Mouse (Mus musculus) MEL (cell line): Measurements from ENCODE around the gene Dlg2.

Source experiments
- CTCF ChIP-seq, 3 experiments: IDR thresholded peaks in 2 of 3; conservative IDR thresholded peaks in 1 of 3; 2 replicates each; pipeline ENCODE4 v1.5.1; 2011 to 2012; ENCODE audit warnings: low read length in 3 of 3, low read depth in 2 of 3, mild to moderate bottlenecking in 2 of 3, improper control_type of control experiment in 1 of 3, inconsistent platforms in 1 of 3, mixed read lengths in 1 of 3, moderate library complexity in 1 of 3; ENCODE audit not compliant: control insufficient read depth in 1 of 3, insufficient read depth in 1 of 3, poor library complexity in 1 of 3, severe bottlenecking in 1 of 3
- E2F4 ChIP-seq: IDR thresholded peaks from 2 replicates; pipeline ENCODE4 v1.6.1; 2011; ENCODE audit warnings: low read depth, low read length, improper control_type of control experiment, borderline replicate concordance
- EP300 ChIP-seq, 2 experiments: IDR thresholded peaks; 2 replicates each; pipeline ENCODE4 v1.6.1; 2011; ENCODE audit warnings: improper control_type of control experiment in 2 of 2, low read length in 2 of 2, low read depth in 1 of 2, mild to moderate bottlenecking in 1 of 2
- MXI1 ChIP-seq: IDR thresholded peaks from 2 replicates; pipeline ENCODE4 v1.6.1; 2011; ENCODE audit warnings: mild to moderate bottlenecking, low read depth, low read length, improper control_type of control experiment
- POLR2A ChIP-seq, 2 experiments: IDR thresholded peaks; 2 replicates each; pipeline ENCODE4 v1.6.1; 2011 to 2012; ENCODE audit warnings: low read length in 2 of 2, mild to moderate bottlenecking in 2 of 2, control low read depth in 1 of 2, improper control_type of control experiment in 1 of 2, low read depth in 1 of 2, moderate library complexity in 1 of 2; ENCODE audit not compliant: control insufficient read depth in 1 of 2, insufficient read depth in 1 of 2, poor library complexity in 1 of 2
- RCOR1 ChIP-seq: IDR thresholded peaks from 2 replicates; pipeline ENCODE4 v1.6.1; 2012; ENCODE audit warnings: low read depth, mild to moderate bottlenecking, inconsistent platforms, low read length, improper control_type of control experiment
- USF1 ChIP-seq: IDR thresholded peaks from 2 replicates; pipeline ENCODE4 v1.6.1; 2014; ENCODE audit warnings: low read depth, mild to moderate bottlenecking, inconsistent platforms, low read length, improper control_type of control experiment, moderate library complexity

GRCm38 (mm10) chr7:92321786-92322185, 1845.3 kb downstream of the Dlg2 start:
- TF ChIP-seq CTCF (IDR thresholded peaks at IDR 0.05 in 2 of 3, conservative IDR thresholded peaks at IDR 0.05 in 1 of 3; ENCODE audit: control insufficient read depth in 1 of 3, insufficient read depth in 1 of 3, low read depth in 2 of 3, low read length in 3 of 3, poor library complexity in 1 of 3, severe bottlenecking in 1 of 3) (no peak), POLR2A (IDR thresholded peaks at IDR 0.05; ENCODE audit: control insufficient read depth in 1 of 2, insufficient read depth in 1 of 2, low read depth in 1 of 2, low read length in 2 of 2, poor library complexity in 1 of 2) (no peak), MXI1 (no peak), E2F4 (no peak), EP300 (IDR thresholded peaks at IDR 0.05; ENCODE audit: low read depth in 1 of 2, low read length in 2 of 2) (no peak), USF1 (no peak), RCOR1 (no peak)
